Mouse (Mus musculus) G1E (cell line): Measurements from ENCODE around the gene Pde10a.

Source experiments
- CTCF ChIP-seq: IDR thresholded peaks from 2 replicates; pipeline ENCODE4 v1.5.1; 2012; ENCODE audit warnings: low read depth, low read length, inconsistent platforms, mixed read lengths
- POLR2AphosphoS5 ChIP-seq: IDR thresholded peaks from 2 replicates; pipeline ENCODE4 v1.6.1; 2012; ENCODE audit warnings: low read depth, low read length, inconsistent platforms; ENCODE audit not compliant: insufficient replicate concordance
- TAL1 ChIP-seq: conservative IDR thresholded peaks from 2 replicates; pipeline ENCODE4 v1.6.1; 2012; ENCODE audit warnings: low read depth, low read length, inconsistent platforms, mixed read lengths

DNA sequence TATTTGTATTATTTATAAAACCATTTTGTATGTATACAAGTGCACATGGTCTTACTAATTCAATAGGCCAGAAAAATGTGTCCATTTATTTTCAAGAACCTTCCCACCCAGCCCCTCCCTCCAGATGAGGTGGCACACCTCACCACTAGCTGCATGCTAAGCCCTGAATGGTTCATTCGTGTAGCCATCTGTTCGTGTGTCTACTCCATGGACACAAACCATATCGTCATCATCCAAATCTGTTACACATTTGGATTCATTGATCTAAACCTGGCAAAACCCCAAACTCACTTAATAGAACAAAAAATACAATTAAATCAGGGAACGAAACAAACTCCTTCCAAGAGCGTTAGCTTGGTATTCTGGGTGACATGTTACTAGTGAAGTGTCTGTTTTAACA, 435.9 kb downstream of the Pde10a start:
- TF ChIP-seq CTCF (no peak), POLR2AphosphoS5 (no peak), TAL1 (no peak)
